Mouse (Mus musculus) ES-E14 (cell line): ENCODE results near the gene 4930518I15Rik. TPM values are rescaled to one million over a fixed set of nuclear protein-coding genes. Genes with fewer than 3 reads are reported as not detected.

Experiments
- DNase-seq: peaks from one replicate; pipeline ENCODE4 v3.0.0-alpha.2; 2013; ENCODE audit warnings: low read depth, low spot score
- H3K27ac ChIP-seq: 2 replicates; pipeline ENCODE4 v1.5.1; 2012; ENCODE audit warnings: low read depth, mild to moderate bottlenecking, low read length, moderate library complexity, mixed read lengths; ENCODE audit not compliant: poor library complexity, insufficient read depth, severe bottlenecking
- H3K36me3 ChIP-seq: 2 replicates; pipeline ENCODE4 v1.6.1; 2012; ENCODE audit warnings: mild to moderate bottlenecking, low read length, moderate library complexity, mixed read lengths; ENCODE audit not compliant: control insufficient read depth, poor library complexity, insufficient read depth, severe bottlenecking
- H3K4me1 ChIP-seq, 2 experiments: fragments of 150-350 bp in 1 of 2; sonication (generic) in 1 of 2; 2 replicates each; pipeline ENCODE4 v1.6.1; 2012; ENCODE audit warnings: low read length in 2 of 2, mild to moderate bottlenecking in 1 of 2, mixed read lengths in 1 of 2; ENCODE audit not compliant: control insufficient read depth in 2 of 2, insufficient read depth in 2 of 2, poor library complexity in 1 of 2
- H3K4me3 ChIP-seq, 2 experiments: fragments of 150-350 bp in 1 of 2; sonication (generic) in 1 of 2; 2 replicates each; pipeline ENCODE4 v1.5.1; 2012; ENCODE audit warnings: low read length in 2 of 2, low read depth in 1 of 2, mild to moderate bottlenecking in 1 of 2, mixed read lengths in 1 of 2; ENCODE audit not compliant: insufficient read depth in 1 of 2, poor library complexity in 1 of 2, severe bottlenecking in 1 of 2
- H3K9ac ChIP-seq: 2 replicates; pipeline ENCODE4 v1.6.1; 2012; ENCODE audit warnings: low read depth, mild to moderate bottlenecking, low read length, mixed read lengths; ENCODE audit not compliant: poor library complexity, insufficient read depth, severe bottlenecking
- H3K9me3 ChIP-seq: fragments of 150-350 bp; sonication (generic); 2 replicates; pipeline ENCODE4 v1.6.1; 2012; ENCODE audit warnings: low read depth, mild to moderate bottlenecking, low read length; ENCODE audit not compliant: control insufficient read depth, insufficient read depth
- CHD2 ChIP-seq: IDR thresholded peaks from 2 replicates; pipeline ENCODE4 v1.6.1; 2014; ENCODE audit warnings: mild to moderate bottlenecking, low read depth, low read length, inconsistent platforms
- HCFC1 ChIP-seq: IDR thresholded peaks from 2 replicates; pipeline ENCODE4 v1.6.1; 2012; ENCODE audit warnings: low read length, inconsistent platforms, borderline replicate concordance; ENCODE audit not compliant: insufficient read depth
- MAFK ChIP-seq: IDR thresholded peaks from 2 replicates; pipeline ENCODE4 v1.6.1; 2014; ENCODE audit warnings: mild to moderate bottlenecking, low read depth, low read length, inconsistent platforms; ENCODE audit not compliant: insufficient read depth
- ZC3H11A ChIP-seq: IDR thresholded peaks from 2 replicates; pipeline ENCODE4 v1.6.1; 2012; ENCODE audit warnings: low read depth, mild to moderate bottlenecking, inconsistent platforms, low read length, borderline replicate concordance
- ZNF384 ChIP-seq: IDR thresholded peaks from 2 replicates; pipeline ENCODE4 v1.6.1; 2012; ENCODE audit warnings: low read depth, low read length, inconsistent platforms
- in situ Hi-C, 2 experiments: fragments of 600-800 bp; cut with MboI; formaldehyde crosslinking; loops; one replicate each; pipeline ENCODE4 v1.15.1; 2025; ENCODE audit warnings: low sequenced_read_pairs in 2 of 2, inconsistent platforms in 1 of 2; ENCODE audit not compliant: unreplicated experiment in 2 of 2
- total RNA-seq: library from RNA; depleted of rRNA; stranded (reverse); fragments of 300-350 nt; gene quantifications from 2 replicates; pipeline ENCODE4 v1.2.3, GENCODE M21; 2012

The 4930518I15Rik gene
- total RNA-seq, 1 experiment: 0.89 TPM

- Histone ChIP-seq H3K4me3 (no peak overlapping the region), H3K9me3 (no peaks in the 10 kb centered on the region), H3K27ac (no peak overlapping the region), H3K9ac (no peak overlapping the region; the same call in 1 of the 2 replicates), H3K4me1 (peaks cover 0 to 5% of the 10 kb centered on the region in 2 experiments; a peak in 1 of 4 replicates), H3K36me3 (no peaks in the 10 kb centered on the region)
- in situ Hi-C loops: no loop called here
- no peak for DNase-seq
- no peak for TF ChIP-seq CHD2
Observed at GRCm38 (mm10) chr2:156882431-156883001, 24.8 kb upstream of the 4930518I15Rik start.

- DNase-seq: no peak
- peaks cover 0 to 5% of the 10 kb centered on the region in 2 experiments; a peak in 1 of 4 replicates for H3K4me1 ChIP-seq
- no peak overlapping the region for H3K4me3 ChIP-seq
- H3K27ac ChIP-seq: no peak overlapping the region
- in situ Hi-C loops: no loop called here
- no peaks in the 10 kb centered on the region for H3K9me3 ChIP-seq
- no peaks in the 10 kb centered on the region for H3K36me3 ChIP-seq
- no peak overlapping the region for H3K9ac ChIP-seq
- TF ChIP-seq ZNF384: no peak
- TF ChIP-seq CHD2: no peak
- no peak for TF ChIP-seq MAFK
- TF ChIP-seq ZC3H11A: no peak
- no peak for TF ChIP-seq HCFC1
Observed at GRCm38 (mm10) chr2:156879541-156879940, 21.8 kb upstream of the 4930518I15Rik start.

GRCm38 (mm10) chr2:156877726-156878125, 20.0 kb upstream of the 4930518I15Rik start:
- H3K36me3 ChIP-seq: peaks cover 11% of the 10 kb centered on the region
- in situ Hi-C loops: no loop called here
- no peak overlapping the region for H3K27ac ChIP-seq
- H3K4me3 ChIP-seq: no peak overlapping the region
- no peak overlapping the region for H3K9ac ChIP-seq
- no peak for TF ChIP-seq ZNF384
- no peak for TF ChIP-seq HCFC1
- TF ChIP-seq MAFK: no peak
- TF ChIP-seq ZC3H11A: no peak
- TF ChIP-seq CHD2: no peak
- peaks cover 0 to 4% of the 10 kb centered on the region in 2 experiments; a peak in 1 of 4 replicates for H3K4me1 ChIP-seq
- DNase-seq: no peak
- H3K9me3 ChIP-seq: no peaks in the 10 kb centered on the region

GRCm38 (mm10) chr2:156874760-156875510, 17.2 kb upstream of the 4930518I15Rik start:
- no peak for DNase-seq
- Histone ChIP-seq H3K4me1 (peaks cover 2 to 4% of the 10 kb centered on the region in 2 experiments; a peak in 1 of 4 replicates), H3K9ac (no peak overlapping the region), H3K27ac (no peak overlapping the region), H3K4me3 (no peak overlapping the region), H3K36me3 (peaks cover 17% of the 10 kb centered on the region), H3K9me3 (no peaks in the 10 kb centered on the region)
- TF ChIP-seq MAFK (no peak), ZNF384 (no peak), ZC3H11A (no peak), CHD2 (no peak), HCFC1 (no peak)
- in situ Hi-C loops: no loop called here
